Mouse (Mus musculus): ENCODE results near the gene Elavl3. TPM values are rescaled to one million over a fixed set of nuclear protein-coding genes. Genes with fewer than 3 reads are reported as not detected.

Elavl3 gene
- polyA plus RNA-seq, 1 experiment from 2014 or later: 0.06 TPM

- H3K4me3 ChIP-seq: no peak overlapping the region
- no peak for DNase-seq (ENCODE audit: low spot score)
- H3K4me1 ChIP-seq: peaks cover 8% of the 10 kb centered on the region
- H3K9me3 ChIP-seq (replicated peaks): no peaks in the 10 kb centered on the region
- WGBS: 61% methylated on average over 8 of the region's 8 CpGs
- no peaks in the 10 kb centered on the region for H3K36me3 ChIP-seq
- no peaks in the 10 kb centered on the region for H3K27me3 ChIP-seq (ENCODE audit: low read depth, poor library complexity, severe bottlenecking)
- no peak overlapping the region for H3K27ac ChIP-seq
Observed at GRCm38 (mm10) chr9:22024592-22024991, 27.2 kb downstream of the Elavl3 start.

GRCm38 (mm10) chr9:22017208-22017825, 34.5 kb downstream of the Elavl3 start:
- Histone ChIP-seq H3K9me3 (replicated peaks) (no peaks in the 10 kb centered on the region), H3K4me1 (no peaks in the 10 kb centered on the region), H3K36me3 (peaks cover 32% of the 10 kb centered on the region), H3K27ac (no peak overlapping the region), H3K27me3 (ENCODE audit: low read depth, poor library complexity, severe bottlenecking) (no peaks in the 10 kb centered on the region), H3K4me3 (no peak overlapping the region)
- WGBS: 82% methylated on average over 7 of the region's 7 CpGs
- DNase-seq (ENCODE audit: low spot score): no peak

- no peaks in the 10 kb centered on the region for H3K9me3 ChIP-seq (replicated peaks)
- no peak for DNase-seq (ENCODE audit: low spot score)
- H3K4me3 ChIP-seq: no peak overlapping the region
- H3K4me1 ChIP-seq: no peaks in the 10 kb centered on the region
- peaks cover 42% of the 10 kb centered on the region for H3K36me3 ChIP-seq
- 70% methylated on average over 10 of the region's 10 CpGs for WGBS
- no peaks in the 10 kb centered on the region for H3K27me3 ChIP-seq (ENCODE audit: low read depth, poor library complexity, severe bottlenecking)
- H3K27ac ChIP-seq: 0 out of 2 replicates have a peak overlapping the region, but pooled peaks have one; percentile 10
Observed at GRCm38 (mm10) chr9:22016245-22016644, 35.6 kb downstream of the Elavl3 start.

- Histone ChIP-seq H3K4me3 (no peak overlapping the region), H3K27ac (no peak overlapping the region), H3K27me3 (ENCODE audit: low read depth, poor library complexity, severe bottlenecking) (no peaks in the 10 kb centered on the region), H3K36me3 (peaks cover 77% of the 10 kb centered on the region), H3K4me1 (no peaks in the 10 kb centered on the region), H3K9me3 (replicated peaks) (no peaks in the 10 kb centered on the region)
- 92% methylated on average over 13 of the region's 13 CpGs for WGBS
- DNase-seq (ENCODE audit: low spot score): no peak
Observed at GRCm38 (mm10) chr9:22012731-22013130, 39.1 kb downstream of the Elavl3 start.

GRCm38 (mm10) chr9:22011055-22011454, 40.8 kb downstream of the Elavl3 start:
- Histone ChIP-seq H3K27me3 (ENCODE audit: low read depth, poor library complexity, severe bottlenecking) (no peaks in the 10 kb centered on the region), H3K4me3 (no peak overlapping the region), H3K9me3 (replicated peaks) (no peaks in the 10 kb centered on the region), H3K4me1 (0 out of 2 replicates have a peak, but pooled peaks cover 3% of the 10 kb centered on the region), H3K27ac (no peak overlapping the region), H3K36me3 (peaks cover 94% of the 10 kb centered on the region)
- 93% methylated on average over 5 of the region's 5 CpGs for WGBS
- no peak for DNase-seq (ENCODE audit: low spot score)

- no peak for DNase-seq (ENCODE audit: low spot score)
- peaks cover 30% of the 10 kb centered on the region for H3K4me1 ChIP-seq
- H3K27me3 ChIP-seq (ENCODE audit: low read depth, poor library complexity, severe bottlenecking): no peaks in the 10 kb centered on the region
- H3K36me3 ChIP-seq: peaks cover 58% of the 10 kb centered on the region
- H3K4me3 ChIP-seq: no peak overlapping the region
- no peak overlapping the region for H3K27ac ChIP-seq
- no peaks in the 10 kb centered on the region for H3K9me3 ChIP-seq (replicated peaks)
- 94% methylated on average over 12 of the region's 12 CpGs for WGBS
Observed at GRCm38 (mm10) chr9:22004546-22004945, 47.3 kb downstream of the Elavl3 start.

- Histone ChIP-seq H3K9me3 (replicated peaks) (no peaks in the 10 kb centered on the region), H3K27me3 (ENCODE audit: low read depth, poor library complexity, severe bottlenecking) (no peaks in the 10 kb centered on the region), H3K27ac (peak overlapping the region; percentile 81), H3K36me3 (peaks cover 45% of the 10 kb centered on the region), H3K4me3 (peak overlapping the region; percentile 76), H3K4me1 (peaks cover 30% of the 10 kb centered on the region)
- 1% methylated on average over 18 of the region's 18 CpGs for WGBS
- no peak for DNase-seq (ENCODE audit: low spot score)
Observed at GRCm38 (mm10) chr9:22003163-22003554, 48.7 kb downstream of the Elavl3 start.

GRCm38 (mm10) chr9:22002194-22003162, 49.3 kb downstream of the Elavl3 start, which contains the start of the genes Ccdc151 and Prkcsh:
Gene Ccdc151, minus strand, starts transcription at chr9:22002634.
Gene Prkcsh, plus strand, starts transcription at chr9:22002806.
- H3K4me1 ChIP-seq: peaks cover 30% of the 10 kb centered on the region
- WGBS: 6% methylated on average over 57 of the region's 57 CpGs
- H3K36me3 ChIP-seq: peaks cover 38% of the 10 kb centered on the region
- peak within 1 kb of the TSS; percentile 76 for H3K4me3 ChIP-seq
- 0 out of 2 replicates have a peak, but pooled peaks cover 1% of the 10 kb centered on the region for H3K27me3 ChIP-seq (ENCODE audit: low read depth, poor library complexity, severe bottlenecking)
- no peaks in the 10 kb centered on the region for H3K9me3 ChIP-seq (replicated peaks)
- H3K27ac ChIP-seq: peak within 1 kb of the TSS; percentile 81
- DNase-seq (ENCODE audit: low spot score): peak; percentile 98

GRCm38 (mm10) chr9:22001633-22002032, 50.2 kb downstream of the Elavl3 start:
- peaks cover 30% of the 10 kb centered on the region for H3K36me3 ChIP-seq
- H3K9me3 ChIP-seq (replicated peaks): no peaks in the 10 kb centered on the region
- H3K4me3 ChIP-seq: peak overlapping the region; percentile 76; the same call in 1 of the 2 replicates
- WGBS: 85% methylated on average over 4 of the region's 4 CpGs
- H3K4me1 ChIP-seq: peaks cover 30% of the 10 kb centered on the region
- H3K27me3 ChIP-seq (ENCODE audit: low read depth, poor library complexity, severe bottlenecking): 0 out of 2 replicates have a peak, but pooled peaks cover 5% of the 10 kb centered on the region
- no peak overlapping the region; the same call in 1 of the 2 replicates for H3K27ac ChIP-seq
- DNase-seq (ENCODE audit: low spot score): no peak

GRCm38 (mm10) chr9:22000296-22000695, 51.5 kb downstream of the Elavl3 start:
- peaks cover 26% of the 10 kb centered on the region for H3K4me1 ChIP-seq
- 0 out of 2 replicates have a peak, but pooled peaks cover 5% of the 10 kb centered on the region for H3K27me3 ChIP-seq (ENCODE audit: low read depth, poor library complexity, severe bottlenecking)
- peaks cover 16% of the 10 kb centered on the region for H3K36me3 ChIP-seq
- no peak overlapping the region for H3K4me3 ChIP-seq
- no peaks in the 10 kb centered on the region for H3K9me3 ChIP-seq (replicated peaks)
- no peak overlapping the region for H3K27ac ChIP-seq
- DNase-seq (ENCODE audit: low spot score): no peak
- WGBS: 94% methylated on average over 6 of the region's 6 CpGs

GRCm38 (mm10) chr9:21996178-21996867, 55.5 kb downstream of the Elavl3 start:
- DNase-seq (ENCODE audit: low spot score): no peak
- 82% methylated on average over 3 of the region's 3 CpGs for WGBS
- H3K27ac ChIP-seq: no peak overlapping the region
- H3K4me3 ChIP-seq: no peak overlapping the region
- peaks cover 38% of the 10 kb centered on the region for H3K27me3 ChIP-seq (ENCODE audit: low read depth, poor library complexity, severe bottlenecking)
- H3K36me3 ChIP-seq: no peaks in the 10 kb centered on the region
- no peaks in the 10 kb centered on the region for H3K9me3 ChIP-seq (replicated peaks)
- no peaks in the 10 kb centered on the region for H3K4me1 ChIP-seq

- Histone ChIP-seq H3K4me1 (peaks cover 30% of the 10 kb centered on the region), H3K36me3 (no peaks in the 10 kb centered on the region), H3K4me3 (no peak overlapping the region), H3K9me3 (replicated peaks) (no peaks in the 10 kb centered on the region), H3K27me3 (ENCODE audit: low read depth, poor library complexity, severe bottlenecking) (peaks cover 75% of the 10 kb centered on the region), H3K27ac (no peak overlapping the region)
- WGBS: 79% methylated on average over 4 of the region's 4 CpGs
- DNase-seq (ENCODE audit: low spot score): no peak
Observed at GRCm38 (mm10) chr9:21992227-21992626, 59.6 kb downstream of the Elavl3 start.
